Mouse (Mus musculus) cerebellum, adult 9-10 months (tissue): Measurements from ENCODE around the gene Oxsr1.

Experiments
- DNase-seq: peaks from one replicate; pipeline ENCODE4 v3.0.0; 2022

Oxsr1 gene

DNA sequence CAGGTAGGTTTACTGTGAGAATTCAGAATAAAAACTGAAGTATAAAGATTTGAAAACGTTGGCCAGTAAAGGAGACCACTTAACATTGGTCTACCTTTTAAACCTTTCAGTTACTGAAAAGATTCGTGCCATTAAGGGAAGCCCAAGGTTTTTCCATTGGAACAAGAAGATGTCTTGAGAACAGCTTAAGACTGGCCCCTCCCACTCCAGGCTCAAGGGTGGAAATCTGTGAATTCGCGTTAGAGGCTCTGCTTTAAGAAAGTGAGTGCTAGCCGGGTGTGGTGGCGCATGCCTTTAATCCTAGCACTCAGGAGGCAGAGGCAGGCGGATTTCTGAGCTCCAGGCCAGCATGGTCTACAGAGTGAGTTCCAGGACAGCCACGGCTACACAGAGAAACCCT is 109.2 kb downstream of the Oxsr1 start:
- DNase-seq, result no peak

DNA sequence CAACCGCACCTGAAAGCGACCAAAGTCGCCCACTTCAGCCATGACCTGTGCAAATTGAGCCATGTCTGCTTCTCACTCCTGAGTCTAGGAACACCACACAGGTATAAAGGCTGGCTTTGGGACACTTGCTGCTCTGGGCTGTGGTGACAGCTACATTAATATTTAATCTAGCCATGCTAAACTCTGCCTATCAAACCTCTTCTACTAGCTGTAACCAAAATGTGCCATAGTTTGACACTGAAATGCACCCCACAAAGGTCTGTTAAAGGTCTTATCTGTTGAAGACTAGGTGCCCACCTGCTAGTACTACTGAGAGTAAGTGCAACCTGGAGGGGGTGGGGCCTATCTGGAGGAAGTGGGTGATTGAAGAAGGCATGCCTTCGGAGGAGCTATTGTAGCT is 113.2 kb downstream of the Oxsr1 start, which contains the start of gene Slc22a13:
TSS of gene Slc22a13 (minus strand) at position 101 of the 400 bp plus-strand sequence.
- DNase-seq, result no peak

DNA sequence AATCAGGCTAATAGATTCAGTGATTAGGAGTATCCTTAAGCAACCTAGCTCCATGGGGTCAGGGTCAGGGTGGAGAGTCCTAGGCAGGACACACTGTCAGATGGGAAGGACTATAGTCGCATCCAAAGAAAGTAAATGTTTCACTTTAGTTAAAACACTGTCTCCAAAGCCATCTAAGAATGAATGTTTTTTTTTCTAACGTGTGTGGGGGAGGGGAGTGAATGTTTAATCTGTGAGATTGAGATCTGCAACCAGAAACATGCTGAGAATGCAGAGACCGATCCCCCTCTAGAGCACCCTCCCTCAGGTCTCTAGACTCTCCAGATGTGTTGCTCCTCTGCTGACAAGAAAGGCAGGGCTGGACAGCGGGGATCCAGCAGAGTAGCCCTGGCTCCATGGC is 115.1 kb downstream of the Oxsr1 start:
- no peak for DNase-seq

DNA sequence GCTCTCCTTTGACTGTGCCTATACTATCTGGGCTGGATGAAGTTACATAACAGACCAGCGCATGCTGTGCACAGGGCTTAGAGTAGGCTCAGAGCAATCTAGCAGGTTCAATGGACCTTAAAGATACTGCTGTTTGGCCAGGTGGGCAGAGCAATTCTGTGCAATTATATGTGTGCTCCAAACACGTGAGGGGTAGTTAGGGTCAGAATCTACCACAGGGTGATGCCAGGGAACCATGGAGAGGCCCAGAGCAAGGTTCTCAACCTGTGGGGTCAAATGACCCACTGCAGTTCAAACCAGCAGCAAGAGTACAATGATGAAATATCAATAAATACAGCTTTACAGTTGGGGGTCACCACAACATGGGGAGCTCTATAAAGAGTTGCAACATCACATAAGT is 115.6 kb downstream of the Oxsr1 start:
- no peak for DNase-seq

DNA sequence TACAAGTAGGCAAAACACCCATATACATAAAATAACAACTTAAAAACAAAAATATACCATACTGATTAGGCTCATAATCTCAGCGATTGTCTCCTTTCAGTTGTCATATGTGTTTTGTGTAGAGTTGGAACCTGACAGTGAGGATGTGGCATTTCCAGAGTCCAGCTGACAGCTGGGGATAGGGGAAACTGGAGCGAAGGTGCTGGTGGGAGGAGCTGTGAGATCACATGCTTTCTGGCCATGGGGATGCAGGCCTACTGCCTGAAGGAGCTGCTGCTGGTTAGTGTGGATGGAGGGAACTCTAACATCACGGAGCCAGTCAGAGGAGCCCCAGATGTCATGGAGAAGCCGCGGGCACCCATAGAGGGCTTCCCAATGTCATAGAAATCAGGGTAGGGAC is 116.5 kb downstream of the Oxsr1 start:
- DNase-seq, result no peak

DNA sequence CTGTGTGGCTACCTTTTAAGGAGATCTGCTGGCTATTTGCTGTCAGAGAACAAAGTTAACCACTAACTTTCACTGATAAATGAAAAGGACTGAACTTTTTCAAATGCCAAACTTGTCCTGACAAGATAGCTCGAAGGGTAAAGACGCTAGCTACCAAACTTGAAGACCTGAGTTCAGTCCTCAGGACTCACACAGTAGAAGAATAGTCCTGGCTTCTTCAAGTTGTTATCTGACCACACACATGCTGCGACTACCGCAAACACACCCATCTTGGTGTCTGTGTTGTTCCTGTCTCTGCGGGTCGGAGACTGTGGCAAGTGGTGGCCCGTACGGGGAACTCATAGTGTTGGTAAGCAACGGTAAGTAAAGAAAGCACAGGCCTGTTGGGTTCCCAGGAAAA is 118.6 kb downstream of the Oxsr1 start:
- no peak for DNase-seq

DNA sequence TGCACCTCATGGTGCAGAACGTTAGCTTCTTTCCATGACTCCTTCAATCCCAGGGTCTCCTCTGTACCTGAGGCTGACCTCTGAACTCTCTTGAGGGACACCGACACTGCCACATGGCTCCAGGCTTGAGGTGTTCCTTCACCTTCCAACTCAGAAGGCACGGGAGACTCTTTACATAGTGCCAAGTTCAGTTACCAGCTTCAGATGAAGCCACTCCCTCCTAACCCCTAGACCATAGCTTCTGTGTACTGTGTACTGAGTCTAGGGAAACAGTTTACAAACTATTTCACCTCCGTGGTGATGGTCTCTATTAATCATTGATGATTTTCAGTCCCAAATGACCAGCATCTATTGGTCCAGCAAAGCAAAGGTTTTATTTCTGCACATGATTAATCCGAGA is 120.6 kb downstream of the Oxsr1 start:
- no peak for DNase-seq

DNA sequence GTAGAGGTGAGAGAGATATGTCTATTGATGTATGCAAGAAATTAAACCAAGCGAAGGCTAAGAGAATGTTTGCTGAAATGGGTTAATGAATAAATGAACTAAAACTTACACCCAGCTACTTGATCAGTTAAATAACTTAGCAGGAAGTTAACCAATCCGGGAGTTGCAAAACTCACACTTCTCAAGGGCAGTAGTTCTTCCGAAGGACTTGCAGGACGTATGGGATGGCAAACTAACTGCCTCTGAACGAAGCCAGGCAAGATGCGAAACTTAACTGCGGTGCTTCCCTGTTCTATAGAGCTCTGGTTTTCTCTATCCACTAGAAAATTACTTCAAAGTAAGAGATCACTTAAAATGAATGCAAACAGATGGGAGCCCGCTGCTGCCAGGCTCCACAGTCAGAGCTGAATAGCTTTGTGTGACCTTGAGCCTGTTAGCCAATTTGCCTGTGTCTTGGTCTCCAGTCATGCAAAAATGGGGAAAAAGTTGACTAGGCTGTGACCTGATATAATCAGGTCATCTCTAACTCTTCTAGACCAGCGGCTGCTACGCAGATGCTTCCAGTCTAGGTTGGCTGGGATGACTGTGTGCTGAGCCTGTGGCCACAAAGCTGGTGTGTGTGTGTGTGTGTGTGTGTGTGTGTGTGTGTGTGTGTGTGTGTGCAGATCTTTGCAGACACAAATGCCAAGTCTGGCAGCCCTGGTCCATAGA is 122.9 kb downstream of the Oxsr1 start:
- DNase-seq, result no peak

DNA sequence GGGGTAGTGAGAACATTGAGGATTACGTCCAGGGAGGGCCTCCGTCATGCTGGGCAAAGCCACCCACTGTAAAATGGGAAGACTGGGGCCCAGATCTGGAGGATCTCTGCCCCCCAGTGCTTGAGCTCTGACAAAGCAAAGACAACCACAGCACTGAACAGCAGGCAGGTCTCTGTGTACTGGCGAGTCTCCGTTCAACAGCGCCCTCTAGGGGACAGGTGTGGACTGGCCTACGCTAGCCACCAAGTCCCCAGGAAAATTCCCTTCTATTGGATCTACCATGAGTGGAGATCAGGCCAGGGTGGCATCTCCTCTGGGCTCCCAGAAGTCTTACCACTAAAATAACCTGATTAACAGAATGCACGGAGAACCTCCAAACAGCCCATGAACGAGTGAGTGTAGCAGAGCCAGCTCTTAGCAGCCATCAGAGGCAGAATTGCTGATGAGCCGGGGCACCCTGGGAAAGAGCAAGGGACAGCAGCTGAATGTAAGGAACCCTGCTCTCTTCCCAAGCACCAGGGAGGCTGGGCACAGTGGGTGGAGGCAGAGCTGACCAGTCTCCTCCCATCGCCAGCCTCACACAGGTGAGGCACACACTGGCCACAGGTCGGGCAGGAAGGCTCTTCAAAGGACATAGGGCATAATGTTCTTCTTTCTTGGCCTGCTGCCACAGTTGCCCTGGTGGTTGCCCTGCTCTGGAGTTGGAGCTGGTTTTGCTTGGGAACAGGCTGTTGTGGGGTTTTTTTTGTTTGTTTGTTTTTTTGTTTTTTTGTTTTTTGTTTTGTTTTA is 129.8 kb downstream of the Oxsr1 start:
- peak; percentile 9 for DNase-seq
